Mouse (Mus musculus) CD4-positive helper T cell, adult 2 months (primary cell): ENCODE measurements around the gene Eif3d.
"Not testable (repeated sequence)": the region's sequence is repeated elsewhere in the genome, so short reads cannot be mapped to it uniquely, and the experiment has no call there.

Experiments
- DNase-seq: peaks from one replicate; pipeline ENCODE4 v3.0.0-alpha.2; 2012; ENCODE audit warnings: low read depth, missing footprints, low spot score

The Eif3d gene

DNA sequence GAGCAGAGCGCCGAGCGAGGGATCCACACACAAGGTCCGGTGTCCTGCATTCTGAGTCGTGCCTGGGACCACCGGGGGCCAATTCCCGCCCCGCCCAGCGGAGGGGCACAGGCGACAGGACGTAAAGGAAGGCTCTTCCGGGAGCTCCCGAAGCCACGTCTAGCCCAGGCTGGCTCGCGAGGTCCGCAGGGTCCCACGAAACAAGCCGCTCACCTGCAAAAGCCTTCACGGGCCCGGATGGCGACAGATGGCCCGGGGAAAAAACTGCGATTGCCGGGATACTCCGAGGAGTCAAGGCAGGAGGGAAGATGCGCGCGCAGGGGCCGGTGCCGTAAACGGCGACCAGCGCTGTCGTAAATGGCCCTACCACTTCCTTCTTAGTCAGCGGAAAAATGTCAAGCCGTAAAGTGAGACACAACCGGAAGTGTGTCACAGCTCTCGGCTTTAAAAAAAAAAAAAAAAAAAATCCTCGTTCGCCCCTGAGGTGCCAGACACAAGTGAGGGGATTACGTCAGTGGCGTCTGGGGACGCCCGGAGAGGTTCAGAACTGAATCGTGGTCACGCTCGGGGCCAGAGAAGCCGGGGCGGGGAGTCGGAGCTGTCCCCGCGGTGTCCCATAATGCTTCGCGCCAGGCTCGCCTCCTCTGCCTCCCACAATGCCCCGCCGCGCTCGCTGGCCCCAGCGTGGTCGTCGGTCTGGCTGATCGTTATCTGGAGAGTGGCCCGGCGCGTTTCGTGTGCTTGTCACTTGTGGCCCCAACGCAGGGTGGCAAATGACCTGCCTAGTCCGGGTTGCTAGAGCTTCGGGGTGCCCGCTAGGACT, at the start of gene Eif3d:
TSS of gene Eif3d (minus strand) at position 344 of the 823 bp plus-strand sequence.
- peak; percentile 97 for DNase-seq

DNA sequence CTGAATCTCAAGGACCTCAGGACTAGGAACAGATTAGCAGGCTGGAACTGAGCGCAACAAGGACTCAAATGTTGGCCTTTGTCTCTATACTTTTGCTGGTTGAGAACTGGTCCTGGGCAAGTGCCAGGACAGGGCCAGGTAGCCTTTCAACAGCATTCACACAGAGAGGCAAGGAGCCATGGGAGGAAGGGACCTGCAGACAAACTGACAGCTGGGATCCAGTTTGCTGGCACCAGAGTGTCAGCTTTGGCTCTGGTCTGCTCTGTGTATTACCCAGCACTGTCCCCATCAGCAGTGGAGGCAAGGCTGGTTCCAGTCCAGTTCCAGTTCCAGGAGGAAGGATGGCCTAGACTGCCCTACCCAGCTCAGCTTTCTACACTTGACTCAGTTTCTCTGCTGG, 43.4 kb upstream of the Eif3d start:
- DNase-seq = no peak

DNA sequence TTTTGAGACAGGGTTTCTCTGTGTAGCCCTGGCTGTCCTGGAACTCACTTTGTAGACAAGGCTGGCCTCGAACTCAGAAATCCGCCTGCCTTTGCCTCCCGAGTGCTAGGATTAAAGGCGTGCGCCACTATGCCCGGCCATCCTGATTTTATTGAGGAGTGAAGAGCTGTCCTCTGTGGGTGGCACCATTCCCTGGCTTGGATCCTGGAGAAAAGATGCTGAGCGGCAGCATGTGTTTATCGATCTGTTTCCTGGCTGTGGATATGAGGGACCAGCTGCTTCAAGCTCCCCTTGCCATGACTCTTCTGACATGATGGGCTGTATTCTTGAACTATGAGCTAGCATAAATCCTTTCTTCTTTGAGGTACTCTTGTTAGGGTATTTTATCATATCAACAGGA, 37.6 kb upstream of the Eif3d start:
- DNase-seq = not testable (repeated sequence)

DNA sequence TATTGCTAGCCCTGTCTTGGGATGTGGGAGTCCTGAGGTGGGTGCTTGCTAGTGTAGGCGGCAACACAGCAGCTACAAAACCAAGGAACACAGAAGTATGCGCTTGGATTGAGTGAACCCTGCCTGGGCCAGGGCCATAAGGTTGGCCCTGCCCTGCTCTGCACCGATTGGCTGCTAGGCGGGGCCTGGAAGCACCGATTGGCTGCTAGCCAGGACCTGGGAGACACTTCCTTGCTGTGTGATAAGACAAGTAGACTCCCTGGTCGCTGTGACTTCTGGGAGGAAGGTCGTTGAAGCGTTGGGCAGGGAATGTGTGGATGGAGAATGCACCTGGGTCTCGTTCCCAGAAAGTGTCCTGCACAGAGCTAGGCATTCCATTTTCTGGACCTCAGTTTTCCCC, 33.3 kb upstream of the Eif3d start:
- DNase-seq = no peak

DNA sequence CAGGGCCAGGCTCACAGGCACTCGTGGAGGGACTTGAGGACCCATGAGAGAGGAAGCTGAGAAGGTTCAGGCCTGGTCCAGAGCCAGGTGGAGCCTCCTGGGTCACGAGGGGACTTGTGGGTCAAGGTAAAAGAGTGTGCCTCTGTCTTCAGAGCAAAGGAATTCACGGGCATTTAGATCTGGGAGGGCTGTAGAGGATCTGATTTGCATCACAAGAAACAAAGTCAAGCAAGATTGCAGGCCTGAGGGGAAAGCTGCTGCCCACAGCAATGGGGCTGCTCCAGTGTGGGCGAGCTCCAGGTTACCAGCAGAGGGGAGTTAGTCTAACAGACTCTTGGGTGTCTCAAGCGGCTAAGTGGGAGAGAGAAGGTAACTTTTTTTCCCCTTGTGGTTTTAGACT, 30.8 kb upstream of the Eif3d start:
- DNase-seq = no peak

DNA sequence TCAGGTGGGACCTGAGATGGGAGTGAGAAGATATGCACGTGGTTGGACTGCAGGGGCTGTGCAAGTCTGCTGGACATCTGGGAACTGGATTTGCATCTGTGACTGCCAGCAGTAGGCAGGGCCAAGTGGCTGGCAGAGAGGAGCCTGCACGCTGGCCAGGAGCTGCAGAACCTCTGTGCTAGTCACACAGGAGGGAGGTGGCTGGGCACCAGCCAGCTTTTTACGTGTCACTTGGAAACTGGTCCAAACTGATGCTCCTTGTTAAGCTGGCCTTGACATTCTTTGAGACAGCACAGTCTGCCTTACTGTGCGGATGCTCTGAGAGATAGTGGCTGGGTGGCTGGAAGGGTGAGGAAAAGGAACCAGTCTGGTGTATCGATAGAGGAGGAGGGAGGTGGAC, 17.9 kb upstream of the Eif3d start:
- DNase-seq = no peak

DNA sequence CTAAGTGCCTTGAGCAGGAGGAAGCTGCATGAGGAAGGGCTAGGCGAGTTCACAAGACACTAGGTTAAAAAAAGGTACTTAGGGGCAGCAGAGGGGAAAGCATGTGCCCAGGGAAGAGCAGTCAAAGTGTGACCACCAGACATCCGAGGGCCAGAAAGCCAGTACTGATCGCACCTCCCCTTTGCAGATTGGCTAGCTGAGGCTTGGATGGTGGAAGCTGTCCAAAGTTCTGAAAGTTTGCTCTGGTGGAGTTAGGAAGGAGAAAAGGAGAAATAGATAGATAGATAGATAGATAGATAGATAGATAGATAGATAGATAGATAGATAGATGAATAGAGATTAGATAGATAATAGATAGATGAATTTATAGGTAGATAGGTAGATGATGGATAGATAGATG, 12.8 kb upstream of the Eif3d start:
- DNase-seq = no peak

DNA sequence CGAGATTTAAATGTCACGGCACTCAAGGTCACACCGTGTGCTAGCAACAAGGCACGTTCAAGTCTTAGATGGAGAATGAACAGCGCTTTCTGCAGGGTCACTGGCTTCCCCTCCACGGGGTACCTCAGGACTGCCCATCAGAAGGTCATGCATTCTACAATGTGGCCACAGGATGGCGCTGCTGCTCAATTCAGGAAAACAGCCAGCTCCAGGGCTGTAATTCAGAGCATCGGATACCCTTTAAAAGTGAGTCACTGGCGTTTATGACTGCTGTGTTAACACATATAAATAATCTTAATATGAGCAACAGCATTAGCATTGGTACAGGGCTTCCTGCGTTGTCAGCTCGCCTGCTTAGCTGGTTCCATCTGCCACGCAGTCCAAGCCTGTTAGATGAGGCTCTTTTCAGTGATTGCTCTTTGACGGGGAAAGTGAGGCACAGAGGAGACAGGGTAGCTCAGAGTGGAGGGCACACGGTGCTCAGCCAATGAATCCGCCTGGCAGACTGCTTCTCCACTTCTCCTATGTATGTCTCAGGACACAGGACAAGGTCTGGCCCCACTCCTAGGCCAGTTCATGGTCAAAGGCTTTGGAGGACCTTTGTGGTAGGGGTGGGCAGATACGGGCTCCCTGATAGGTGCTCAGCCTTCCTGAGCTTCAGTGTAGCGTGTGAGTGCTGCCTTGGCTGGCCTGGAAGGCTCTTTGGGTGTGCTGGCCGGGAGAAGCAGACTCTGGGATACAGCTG, 11.8 kb upstream of the Eif3d start:
- DNase-seq = peak; percentile 46

DNA sequence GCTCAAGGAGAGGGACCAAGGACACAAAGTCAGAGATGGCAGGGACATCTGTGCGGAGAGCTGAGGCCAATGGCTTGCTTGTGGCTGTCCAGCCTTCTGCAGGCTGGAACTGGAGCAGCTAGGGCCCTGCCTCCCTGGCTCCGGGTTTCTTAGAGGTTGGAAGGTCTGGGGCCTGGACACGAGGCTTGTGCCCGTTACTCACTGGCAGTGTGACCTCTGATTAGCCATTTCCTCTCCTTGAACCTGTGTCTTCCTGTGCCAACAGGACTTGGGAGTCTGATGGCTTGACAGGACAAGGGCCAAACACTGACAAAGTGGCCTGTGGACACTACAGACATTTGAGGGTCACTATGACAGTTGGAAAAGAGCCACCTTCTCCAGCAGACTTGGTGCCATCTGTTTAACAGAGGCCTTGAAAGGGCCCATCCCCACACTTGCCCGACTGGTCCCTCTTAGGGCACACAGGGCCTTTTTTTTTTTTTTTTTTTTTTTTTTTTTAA, 10.6 kb upstream of the Eif3d start:
- no peak for DNase-seq

DNA sequence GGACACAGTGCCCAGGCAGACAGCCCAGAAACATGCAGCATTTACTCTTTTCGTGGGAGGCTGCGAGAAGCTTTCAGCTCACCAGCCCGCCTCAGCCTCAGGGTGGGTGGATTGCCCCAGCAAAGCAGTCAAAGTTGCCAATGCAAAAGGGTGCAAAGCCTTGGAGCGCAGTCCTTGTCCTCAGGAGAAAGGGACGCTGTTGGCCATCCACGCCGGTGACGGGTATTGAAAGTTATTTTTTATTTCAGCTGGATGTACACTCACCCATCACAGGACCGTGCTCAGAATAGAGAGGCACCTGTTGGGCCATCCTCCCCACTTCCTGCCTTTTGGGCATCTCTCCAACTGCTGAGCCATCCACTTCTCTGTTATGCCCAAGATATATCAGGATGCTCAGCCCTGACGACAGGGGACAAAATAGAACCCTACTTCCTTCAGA, 8.8 kb upstream of the Eif3d start:
- DNase-seq = no peak

DNA sequence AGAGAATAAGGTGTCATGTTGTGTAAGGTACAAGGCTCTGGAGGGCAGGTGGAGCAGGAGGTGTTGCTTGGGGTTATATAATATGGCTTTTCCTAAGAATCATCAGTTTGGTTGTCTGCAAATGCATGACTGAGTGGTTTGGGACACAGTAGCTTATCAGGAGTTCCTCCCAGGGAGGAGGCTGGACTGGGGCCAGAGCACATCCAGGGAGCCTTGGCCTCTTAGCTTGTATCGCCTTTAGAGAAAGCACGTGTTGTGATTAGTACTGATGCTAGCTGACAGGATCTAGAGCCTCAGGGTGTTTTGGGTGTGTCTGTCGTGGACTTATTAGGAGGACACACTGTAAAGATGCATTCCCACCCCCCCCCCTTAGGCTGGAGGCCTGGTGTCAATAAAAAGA, 7.0 kb upstream of the Eif3d start:
- DNase-seq = no peak

DNA sequence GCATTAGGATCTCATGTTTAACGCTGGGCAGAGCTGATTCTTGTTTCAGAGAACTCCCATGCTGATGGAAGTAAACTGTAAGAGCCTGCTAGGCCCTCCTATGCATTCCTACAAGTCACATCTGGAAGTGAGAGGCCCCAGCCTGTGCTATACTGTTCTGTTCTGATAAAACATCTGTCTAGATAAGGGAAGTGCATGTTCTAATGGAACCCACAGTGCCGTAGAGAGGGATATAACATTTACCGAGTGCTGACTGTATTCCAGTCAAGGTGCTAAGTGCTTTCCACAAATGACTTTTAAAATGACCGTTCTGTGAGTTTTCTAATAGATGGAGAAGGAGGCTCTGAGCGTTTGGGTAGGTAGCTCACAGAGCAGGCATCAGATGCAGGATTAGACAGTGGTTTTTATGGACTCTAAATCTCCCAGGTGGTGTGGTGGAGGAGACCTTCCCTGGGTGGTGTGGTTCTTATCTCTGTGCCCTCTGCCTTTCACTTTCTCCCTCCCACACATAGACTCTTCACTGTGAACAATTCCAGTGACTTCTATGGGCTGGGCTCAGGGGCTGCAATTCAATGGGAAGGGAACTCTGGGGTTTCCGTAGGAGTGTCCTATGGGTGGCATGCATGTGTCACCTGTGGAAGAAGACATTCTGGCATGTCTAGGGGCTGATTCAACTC, 3.7 kb upstream of the Eif3d start:
- DNase-seq = no peak

DNA sequence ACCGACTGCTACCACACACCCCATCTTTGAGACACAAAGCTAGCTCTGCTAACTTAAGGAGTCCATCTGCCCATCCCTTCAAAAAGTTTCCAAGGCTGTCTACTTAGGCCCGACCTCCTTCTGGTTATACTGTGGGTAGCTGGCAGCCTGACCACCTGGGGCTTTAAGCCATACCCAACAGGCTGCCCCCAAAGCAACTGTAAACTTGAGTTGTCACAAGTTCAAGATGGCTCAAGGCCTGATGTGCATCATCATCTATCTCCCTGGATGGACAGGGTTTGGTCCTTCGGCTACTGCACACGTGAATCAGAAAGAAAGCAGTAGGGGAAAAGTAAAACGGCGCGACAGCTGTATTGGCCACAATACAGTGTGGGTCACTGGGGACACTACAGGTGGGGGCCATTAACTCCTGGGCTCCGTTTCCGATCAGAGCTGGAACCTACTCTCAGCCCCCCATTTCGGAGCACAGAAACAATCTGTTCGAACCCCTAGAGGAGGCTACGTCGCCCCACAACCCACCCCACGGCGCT, 608 bp downstream of the Eif3d start:
- no peak for DNase-seq

DNA sequence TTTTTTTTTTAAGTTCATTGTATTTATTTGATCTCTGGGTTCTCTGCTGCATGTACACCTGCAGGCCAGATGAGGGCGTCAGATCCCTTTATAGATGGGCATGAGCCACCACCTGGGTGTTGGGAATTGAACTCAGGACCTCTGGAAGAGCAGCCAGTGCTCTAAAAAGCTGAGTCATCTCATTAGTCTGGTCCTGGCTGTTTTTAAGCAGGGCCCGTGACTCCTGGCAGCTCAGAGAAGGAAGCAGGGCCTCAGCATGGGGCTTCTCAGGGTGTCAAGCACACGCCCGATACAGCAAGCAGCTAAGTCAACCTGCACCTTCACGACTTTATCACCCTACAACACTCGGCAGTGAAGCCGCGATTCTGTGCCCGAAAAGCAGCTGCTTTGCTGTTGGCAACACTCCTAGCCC, 5.5 kb downstream of the Eif3d start:
- no peak for DNase-seq

DNA sequence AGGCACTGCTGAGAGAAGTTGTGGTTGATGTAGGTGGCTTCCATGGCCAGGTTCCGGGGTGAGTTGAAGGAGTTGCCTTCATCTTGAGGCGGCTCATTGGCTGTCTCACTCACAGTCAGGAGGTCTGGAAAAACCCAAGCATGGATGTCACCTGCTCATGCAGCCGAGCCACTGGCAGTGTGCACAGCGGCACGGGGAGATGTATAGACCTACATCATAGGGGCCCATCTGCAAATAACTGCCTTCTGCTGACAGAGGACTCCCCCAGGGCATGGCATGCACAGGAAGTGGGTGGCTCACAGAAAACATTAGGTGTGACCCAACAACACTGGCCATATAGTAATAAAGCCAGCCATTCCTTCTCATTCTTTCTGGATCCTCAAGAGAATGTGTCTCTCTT, 8.2 kb downstream of the Eif3d start:
- no peak for DNase-seq

DNA sequence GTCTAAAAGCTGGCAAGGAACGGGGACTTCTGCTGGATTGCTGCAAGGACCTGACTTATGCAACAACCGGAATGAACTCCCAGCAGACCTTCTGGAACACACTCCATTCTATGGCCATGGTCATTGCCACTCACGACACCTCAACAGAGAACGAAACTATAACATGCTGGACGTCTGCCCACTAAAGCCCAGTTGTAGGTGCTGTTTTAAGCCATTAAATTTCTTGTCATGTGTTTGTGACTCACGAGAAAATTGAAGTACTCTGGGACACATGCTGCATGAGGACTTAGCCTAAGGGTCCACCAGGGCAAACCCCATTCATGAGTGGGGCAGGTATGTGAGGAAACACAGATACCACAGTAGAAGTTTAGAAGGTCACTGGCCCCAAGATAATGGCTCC, 9.9 kb downstream of the Eif3d start:
- no peak for DNase-seq

DNA sequence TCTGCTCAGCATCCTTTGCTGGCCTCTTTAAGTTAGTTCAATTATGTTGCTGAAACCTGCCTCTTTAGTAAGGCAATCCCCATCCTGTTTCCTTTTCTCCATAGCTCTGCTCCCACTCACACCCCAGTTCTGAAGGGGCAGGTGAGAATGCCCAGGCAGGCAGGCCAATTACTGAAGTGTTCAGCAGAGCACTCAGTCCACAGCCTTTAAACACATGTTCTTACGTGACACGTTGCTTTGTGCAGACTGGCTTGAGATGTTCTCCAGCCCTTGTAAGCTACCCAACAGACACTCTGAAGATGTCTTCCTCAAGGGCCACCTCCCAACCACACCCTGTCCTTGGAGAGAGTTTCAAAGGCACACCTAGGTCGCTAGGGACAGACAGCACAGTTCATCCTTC, 12.5 kb downstream of the Eif3d start:
- no peak for DNase-seq

DNA sequence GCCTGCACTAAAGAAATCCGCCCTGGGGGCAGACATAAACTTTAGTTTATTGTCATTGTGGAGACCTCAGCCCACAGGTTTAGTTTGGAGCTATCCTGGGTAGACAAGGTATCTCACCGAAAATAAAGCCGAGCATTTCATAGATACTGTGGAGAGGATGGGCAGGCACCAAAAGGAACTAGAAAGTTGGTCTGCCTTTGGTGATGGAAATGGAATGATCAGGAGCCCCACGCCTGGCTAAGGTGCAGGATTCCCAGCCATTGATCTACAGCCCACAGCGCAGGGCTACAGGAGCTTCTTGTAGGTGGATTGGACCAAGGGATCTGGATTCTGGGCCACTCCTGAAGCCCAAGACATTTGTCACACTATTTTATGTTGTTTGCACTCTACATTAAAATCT, 13.0 kb downstream of the Eif3d start:
- no peak for DNase-seq

DNA sequence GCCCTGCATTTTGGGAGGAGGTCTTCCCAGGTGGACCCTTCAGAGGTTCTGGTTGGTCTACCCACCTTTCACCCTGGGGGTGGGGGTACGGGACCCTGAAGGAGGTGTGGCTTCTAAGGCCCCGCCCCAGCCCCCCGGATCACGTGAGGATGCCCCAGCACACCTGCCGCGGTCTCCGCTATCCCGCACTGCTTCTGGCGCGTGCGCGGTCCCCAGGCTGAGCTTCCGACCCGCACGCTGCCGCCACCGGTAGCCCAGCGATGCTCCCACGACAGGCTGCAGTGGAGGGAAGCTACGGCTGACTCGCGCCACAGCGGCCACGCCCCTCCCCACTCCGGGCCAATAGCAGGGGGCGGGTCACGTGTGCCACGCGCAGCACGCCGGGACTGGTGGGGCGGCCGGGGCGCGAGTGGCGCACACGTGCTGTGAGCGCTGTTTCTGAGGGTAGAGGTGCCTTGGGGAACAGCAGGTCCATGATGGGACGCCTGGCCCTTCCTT, 14.2 kb downstream of the Eif3d start, which contains the start of gene Foxred2:
TSS of gene Foxred2 (minus strand) at position 319 of the 498 bp plus-strand sequence.
- DNase-seq = peak; percentile 93

DNA sequence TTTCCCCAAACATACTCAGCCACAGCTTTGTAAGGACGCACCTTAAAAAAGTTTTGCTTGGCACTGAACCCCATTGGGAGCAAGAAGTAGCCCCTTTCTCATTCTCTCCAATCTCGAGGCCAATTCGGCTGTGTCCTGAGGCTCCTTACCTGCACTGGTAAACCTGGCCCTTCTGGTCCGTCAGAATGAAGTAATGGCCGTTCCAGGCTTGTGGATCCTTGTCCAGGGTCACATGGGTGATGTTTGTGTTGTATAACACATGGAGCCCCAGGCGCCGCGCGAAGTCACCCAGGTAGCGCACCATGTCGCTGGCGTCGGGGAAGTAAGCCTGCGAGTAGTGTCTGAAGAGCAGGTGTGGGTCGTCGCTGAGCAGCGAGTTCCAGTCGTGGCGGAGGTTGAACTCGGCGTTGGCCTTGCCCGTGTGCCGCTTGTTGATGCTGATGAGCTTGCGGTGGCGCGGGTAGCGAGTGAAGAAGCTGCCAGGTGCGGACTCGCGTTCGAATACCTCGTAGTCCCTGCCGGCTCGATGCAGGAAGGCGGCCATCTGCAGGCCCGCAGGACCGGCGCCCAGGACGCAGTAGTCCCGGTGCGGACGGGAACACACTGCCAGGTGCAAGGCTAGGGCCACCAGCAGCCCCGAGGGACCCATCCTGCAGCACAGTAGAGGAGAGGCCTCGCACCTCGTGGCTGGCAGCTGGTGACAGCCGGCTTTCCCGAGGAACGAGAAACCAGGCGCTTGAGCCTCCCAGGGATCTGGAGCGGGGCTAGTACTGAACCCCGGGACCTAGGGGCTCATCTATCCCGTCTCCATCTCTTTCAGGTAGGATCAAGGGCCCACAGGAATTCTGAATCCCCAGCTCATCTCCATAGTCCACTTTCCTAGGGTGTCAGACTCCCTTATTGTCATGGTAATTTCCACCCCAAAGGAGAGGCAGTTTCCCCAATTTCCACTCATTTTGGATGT, 14.9 kb downstream of the Eif3d start:
- DNase-seq = peak; percentile 28

DNA sequence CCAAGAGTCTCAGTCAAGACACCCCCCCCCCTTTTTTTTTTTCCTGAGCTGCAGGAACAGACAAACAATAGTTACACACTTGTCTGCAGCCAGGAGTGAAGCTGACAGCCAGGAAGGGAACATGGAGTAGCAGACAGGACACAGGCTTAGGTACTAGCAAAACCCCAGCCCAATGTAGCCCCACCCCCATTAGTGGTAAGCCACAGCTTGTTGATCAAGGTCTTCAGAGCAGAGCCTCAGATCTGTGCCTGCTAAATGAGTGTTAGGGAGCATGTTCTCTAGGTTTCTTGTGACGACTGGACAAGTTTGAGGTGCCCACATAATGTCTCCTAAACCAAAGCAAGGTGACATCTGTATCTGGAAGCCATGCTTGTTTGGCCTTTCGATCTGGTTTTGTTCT, 16.3 kb downstream of the Eif3d start:
- no peak for DNase-seq
